Mouse (Mus musculus): ENCODE results near the gene Ptprt. TPM values are rescaled to one million over a fixed set of nuclear protein-coding genes. Genes with fewer than 3 reads are reported as not detected.

Ptprt gene
- polyA plus RNA-seq, 1 experiment, result 0.39 TPM

- H3K27ac ChIP-seq (ENCODE audit: insufficient read depth, low read depth, low read length), result no peak overlapping the region
- WGBS, result 75% methylated on average over 2 of the region's 2 CpGs
- TF ChIP-seq POLR2A (IDR thresholded peaks at IDR 0.05; ENCODE audit: low read depth, low read length) (no peak), CTCF (IDR thresholded peaks at IDR 0.05; ENCODE audit: extremely low read depth, insufficient read length, insufficient replicate concordance, low read depth, low read length) (no peak)
These were observed 893.4 kb downstream of the Ptprt start for GRCm38 (mm10) chr2:161767528-161767927.

GRCm38 (mm10) chr2:161713024-161713423, 947.9 kb downstream of the Ptprt start:
- no peak overlapping the region for H3K27ac ChIP-seq (ENCODE audit: insufficient read depth, low read depth, low read length)
- no peaks in the 10 kb centered on the region for H3K36me3 ChIP-seq (ENCODE audit: control insufficient read depth, insufficient read depth, low read length)
- no peak overlapping the region for H3K4me3 ChIP-seq (ENCODE audit: low read depth, low read length)
- TF ChIP-seq POLR2A (IDR thresholded peaks at IDR 0.05; ENCODE audit: low read depth, low read length), result no peak
- no peak for TF ChIP-seq CTCF (IDR thresholded peaks at IDR 0.05; ENCODE audit: extremely low read depth, insufficient read length, insufficient replicate concordance, low read depth, low read length)
- no peaks in the 10 kb centered on the region for H3K4me1 ChIP-seq (ENCODE audit: control insufficient read depth, insufficient read depth, insufficient read length, low read length)
- H3K27me3 ChIP-seq (ENCODE audit: control insufficient read depth, insufficient read depth, low read length), result no peaks in the 10 kb centered on the region
- WGBS, result 54% methylated on average over 4 of the region's 4 CpGs

More at GRCm38 (mm10) chr2:161767528-161767927, 893.4 kb downstream of the Ptprt start:
- Histone ChIP-seq H3K4me1 (ENCODE audit: control insufficient read depth, insufficient read depth, insufficient read length, low read length) (no peaks in the 10 kb centered on the region), H3K27me3 (ENCODE audit: control insufficient read depth, insufficient read depth, low read length) (no peaks in the 10 kb centered on the region), H3K4me3 (ENCODE audit: low read depth, low read length) (no peak overlapping the region), H3K36me3 (ENCODE audit: control insufficient read depth, insufficient read depth, low read length) (no peaks in the 10 kb centered on the region)

GRCm38 (mm10) chr2:161709316-161709715, 951.6 kb downstream of the Ptprt start:
- 83% methylated on average over 5 of the region's 5 CpGs for WGBS
- no peak overlapping the region for H3K4me3 ChIP-seq (ENCODE audit: low read depth, low read length)
- H3K27ac ChIP-seq (ENCODE audit: insufficient read depth, low read depth, low read length), result no peak overlapping the region
- no peaks in the 10 kb centered on the region for H3K36me3 ChIP-seq (ENCODE audit: control insufficient read depth, insufficient read depth, low read length)
- H3K27me3 ChIP-seq (ENCODE audit: control insufficient read depth, insufficient read depth, low read length), result 0 out of 2 replicates have a peak, but pooled peaks cover 3% of the 10 kb centered on the region
- no peaks in the 10 kb centered on the region for H3K4me1 ChIP-seq (ENCODE audit: control insufficient read depth, insufficient read depth, insufficient read length, low read length)
- no peak for TF ChIP-seq POLR2A (IDR thresholded peaks at IDR 0.05; ENCODE audit: low read depth, low read length)
- no peak for TF ChIP-seq CTCF (IDR thresholded peaks at IDR 0.05; ENCODE audit: extremely low read depth, insufficient read length, insufficient replicate concordance, low read depth, low read length)

- TF ChIP-seq CTCF (IDR thresholded peaks at IDR 0.05; ENCODE audit: extremely low read depth, insufficient read length, insufficient replicate concordance, low read depth, low read length) (no peak), POLR2A (IDR thresholded peaks at IDR 0.05; ENCODE audit: low read depth, low read length) (no peak)
- 94% methylated on average over 7 of the region's 7 CpGs for WGBS
- Histone ChIP-seq H3K27ac (ENCODE audit: insufficient read depth, low read depth, low read length) (no peak overlapping the region), H3K4me1 (ENCODE audit: control insufficient read depth, insufficient read depth, insufficient read length, low read length) (no peaks in the 10 kb centered on the region), H3K4me3 (ENCODE audit: low read depth, low read length) (no peak overlapping the region), H3K27me3 (ENCODE audit: control insufficient read depth, insufficient read depth, low read length) (0 out of 2 replicates have a peak, but pooled peaks cover 3% of the 10 kb centered on the region), H3K36me3 (ENCODE audit: control insufficient read depth, insufficient read depth, low read length) (no peaks in the 10 kb centered on the region)
These were observed 954.5 kb downstream of the Ptprt start for GRCm38 (mm10) chr2:161706386-161706915.

- H3K36me3 ChIP-seq (ENCODE audit: control insufficient read depth, insufficient read depth, low read length), result no peaks in the 10 kb centered on the region
- H3K4me1 ChIP-seq (ENCODE audit: control insufficient read depth, insufficient read depth, insufficient read length, low read length), result no peaks in the 10 kb centered on the region
- H3K4me3 ChIP-seq (ENCODE audit: low read depth, low read length), result no peak overlapping the region
- H3K27ac ChIP-seq (ENCODE audit: insufficient read depth, low read depth, low read length), result no peak overlapping the region
- 24% methylated on average over 8 of the region's 8 CpGs for WGBS
- TF ChIP-seq POLR2A (IDR thresholded peaks at IDR 0.05; ENCODE audit: low read depth, low read length) (no peak), CTCF (IDR thresholded peaks at IDR 0.05; ENCODE audit: extremely low read depth, insufficient read length, insufficient replicate concordance, low read depth, low read length) (no peak)
- H3K27me3 ChIP-seq (ENCODE audit: control insufficient read depth, insufficient read depth, low read length), result 0 out of 2 replicates have a peak, but pooled peaks cover 3% of the 10 kb centered on the region
These were observed 956.1 kb downstream of the Ptprt start for GRCm38 (mm10) chr2:161704811-161705210.

- no peaks in the 10 kb centered on the region for H3K4me1 ChIP-seq (ENCODE audit: control insufficient read depth, insufficient read depth, insufficient read length, low read length)
- H3K4me3 ChIP-seq (ENCODE audit: low read depth, low read length), result no peak overlapping the region
- TF ChIP-seq POLR2A (IDR thresholded peaks at IDR 0.05; ENCODE audit: low read depth, low read length) (no peak), CTCF (IDR thresholded peaks at IDR 0.05; ENCODE audit: extremely low read depth, insufficient read length, insufficient replicate concordance, low read depth, low read length) (no peak)
- 16% methylated on average over 9 of the region's 9 CpGs for WGBS
- no peak overlapping the region for H3K27ac ChIP-seq (ENCODE audit: insufficient read depth, low read depth, low read length)
- no peaks in the 10 kb centered on the region for H3K36me3 ChIP-seq (ENCODE audit: control insufficient read depth, insufficient read depth, low read length)
- H3K27me3 ChIP-seq (ENCODE audit: control insufficient read depth, insufficient read depth, low read length), result 0 out of 2 replicates have a peak, but pooled peaks cover 3% of the 10 kb centered on the region
These were observed 956.5 kb downstream of the Ptprt start for GRCm38 (mm10) chr2:161704410-161704809.

- no peak overlapping the region for H3K27ac ChIP-seq (ENCODE audit: insufficient read depth, low read depth, low read length)
- WGBS, result 74% methylated on average over 8 of the region's 8 CpGs
- no peak overlapping the region for H3K4me3 ChIP-seq (ENCODE audit: low read depth, low read length)
- H3K4me1 ChIP-seq (ENCODE audit: control insufficient read depth, insufficient read depth, insufficient read length, low read length), result no peaks in the 10 kb centered on the region
- H3K27me3 ChIP-seq (ENCODE audit: control insufficient read depth, insufficient read depth, low read length), result no peaks in the 10 kb centered on the region
- H3K36me3 ChIP-seq (ENCODE audit: control insufficient read depth, insufficient read depth, low read length), result no peaks in the 10 kb centered on the region
- TF ChIP-seq POLR2A (IDR thresholded peaks at IDR 0.05; ENCODE audit: low read depth, low read length), result no peak
- TF ChIP-seq CTCF (IDR thresholded peaks at IDR 0.05; ENCODE audit: extremely low read depth, insufficient read length, insufficient replicate concordance, low read depth, low read length), result no peak
These were observed 965.1 kb downstream of the Ptprt start for GRCm38 (mm10) chr2:161695819-161696218.
